Mouse (Mus musculus): ENCODE results near the gene Paqr8. TPM values are rescaled to one million over a fixed set of nuclear protein-coding genes. Genes with fewer than 3 reads are reported as not detected.

Paqr8 gene
- polyA plus RNA-seq, 1 experiment from 2014 or later, result 0.33 TPM

GRCm38 (mm10) chr1:20973389-20973788, 83.0 kb downstream of the Paqr8 start:
- Histone ChIP-seq H3K9me3 (replicated peaks; ENCODE audit: control insufficient read depth, low read length) (no peaks in the 10 kb centered on the region), H3K4me2 (ENCODE audit: low read depth, low read length) (no peak overlapping the region), H3K4me3 (ENCODE audit: low read depth, low read length) (no peak overlapping the region), H3K27ac (ENCODE audit: low read length) (no peak overlapping the region), H3K36me3 (ENCODE audit: control insufficient read depth, insufficient read depth) (no peaks in the 10 kb centered on the region), H3K27me3 (ENCODE audit: control insufficient read depth, insufficient read depth, low read depth, low read length) (no peaks in the 10 kb centered on the region), H3K4me1 (ENCODE audit: control insufficient read depth, low read depth, low read length) (no peaks in the 10 kb centered on the region), H3K9ac (ENCODE audit: low read depth, low read length) (no peak overlapping the region)
- no peak for ATAC-seq (ENCODE audit: low read depth)
- WGBS (ENCODE audit: insufficient replicate concordance), result 32% methylated on average over 6 of the region's 6 CpGs

DNA sequence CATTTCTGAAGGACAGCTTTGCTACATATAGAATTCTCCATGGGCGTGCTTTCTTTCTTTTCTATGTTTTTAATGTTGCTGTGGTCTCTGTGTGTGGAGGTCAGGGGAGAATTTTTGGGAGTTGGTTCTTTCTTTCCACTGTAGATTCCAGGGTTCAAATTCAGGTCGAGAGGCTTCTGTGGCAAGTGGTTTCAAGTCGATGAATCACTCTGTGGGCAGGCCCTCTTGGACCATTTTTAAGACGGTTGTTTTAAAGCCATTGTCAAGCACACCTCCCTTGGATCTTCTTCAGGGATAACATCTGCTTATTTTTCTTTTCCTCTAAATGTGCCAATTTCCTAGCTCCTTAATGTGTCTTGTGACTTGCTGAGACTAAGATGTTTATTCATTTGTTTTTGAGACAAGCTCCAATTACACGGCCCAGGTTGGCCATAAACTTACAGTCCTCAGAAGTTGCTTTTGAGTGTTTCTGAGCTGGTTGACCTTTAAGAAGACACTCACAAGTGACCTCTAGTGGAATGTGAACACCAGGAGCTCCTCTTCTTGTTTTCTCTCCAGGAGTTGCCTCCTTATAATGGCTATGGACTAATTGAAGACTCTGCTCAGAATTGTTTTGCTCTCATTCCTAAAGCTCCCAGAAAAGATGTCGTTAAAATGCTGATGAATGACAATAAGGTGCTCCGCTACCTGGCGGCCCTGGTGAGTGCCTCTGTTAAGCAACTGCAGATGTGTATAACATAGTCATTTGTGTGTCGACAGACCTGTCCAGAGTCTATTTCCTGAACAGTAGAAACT, 84.1 kb downstream of the Paqr8 start:
- ATAC-seq (ENCODE audit: low read depth), result no peak
- no peaks in the 10 kb centered on the region for H3K36me3 ChIP-seq (ENCODE audit: control insufficient read depth, insufficient read depth)
- H3K27ac ChIP-seq (ENCODE audit: low read length), result no peak overlapping the region
- H3K4me2 ChIP-seq (ENCODE audit: low read depth, low read length), result no peak overlapping the region
- no peaks in the 10 kb centered on the region for H3K27me3 ChIP-seq (ENCODE audit: control insufficient read depth, insufficient read depth, low read depth, low read length)
- 58% methylated on average over 9 of the region's 9 CpGs for WGBS (ENCODE audit: insufficient replicate concordance)
- no peaks in the 10 kb centered on the region for H3K9me3 ChIP-seq (replicated peaks; ENCODE audit: control insufficient read depth, low read length)
- H3K4me3 ChIP-seq (ENCODE audit: low read depth, low read length), result no peak overlapping the region
- H3K4me1 ChIP-seq (ENCODE audit: control insufficient read depth, low read depth, low read length), result no peaks in the 10 kb centered on the region
- H3K9ac ChIP-seq (ENCODE audit: low read depth, low read length), result no peak overlapping the region

DNA sequence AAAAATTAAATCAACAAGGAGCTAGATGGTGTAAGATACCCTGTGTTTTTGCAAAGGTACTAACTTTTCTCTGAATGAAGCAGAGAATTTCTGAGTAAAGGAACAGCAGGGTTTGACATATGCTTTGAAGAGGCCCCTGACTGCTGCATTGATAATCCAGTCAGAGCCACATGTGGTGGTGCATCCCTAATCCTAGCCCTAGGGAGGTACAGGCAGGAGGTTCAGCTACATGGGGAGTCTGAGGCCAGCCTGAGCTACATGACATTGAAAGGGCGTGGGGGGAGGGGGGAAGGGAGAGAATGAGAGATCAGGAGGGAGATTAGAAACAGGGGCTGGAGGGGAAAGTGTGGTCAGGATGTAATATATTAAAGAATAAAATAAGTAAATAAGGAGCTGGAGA, 90.1 kb downstream of the Paqr8 start:
- no peak overlapping the region for H3K4me2 ChIP-seq (ENCODE audit: low read depth, low read length)
- no peak overlapping the region for H3K27ac ChIP-seq (ENCODE audit: low read length)
- H3K4me1 ChIP-seq (ENCODE audit: control insufficient read depth, low read depth, low read length), result no peaks in the 10 kb centered on the region
- no peaks in the 10 kb centered on the region for H3K9me3 ChIP-seq (replicated peaks; ENCODE audit: control insufficient read depth, low read length)
- no peaks in the 10 kb centered on the region for H3K36me3 ChIP-seq (ENCODE audit: control insufficient read depth, insufficient read depth)
- H3K9ac ChIP-seq (ENCODE audit: low read depth, low read length), result no peak overlapping the region
- 46% methylated on average over 1 of the region's 1 CpGs for WGBS (ENCODE audit: insufficient replicate concordance)
- H3K4me3 ChIP-seq (ENCODE audit: low read depth, low read length), result no peak overlapping the region
- H3K27me3 ChIP-seq (ENCODE audit: control insufficient read depth, insufficient read depth, low read depth, low read length), result no peaks in the 10 kb centered on the region
- no peak for ATAC-seq (ENCODE audit: low read depth)

DNA sequence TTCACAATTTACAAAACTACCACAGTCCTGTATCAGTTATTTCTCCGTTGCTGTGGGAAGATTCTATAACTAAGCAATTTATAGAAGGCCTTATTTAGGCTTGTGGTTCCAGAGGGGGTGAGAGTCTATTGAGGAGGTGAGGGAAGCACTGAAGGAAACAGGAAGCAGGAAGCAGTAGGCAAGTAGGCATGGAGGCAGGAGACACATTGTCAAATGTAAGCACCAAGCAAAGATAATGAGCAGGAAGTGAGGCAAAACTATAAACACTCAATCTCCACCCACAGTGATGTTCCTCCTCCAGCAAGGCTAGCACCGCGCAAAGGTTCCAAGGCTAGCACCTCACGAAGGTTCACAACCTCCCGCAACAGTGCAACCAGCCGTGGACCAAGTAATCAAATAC, 91.4 kb downstream of the Paqr8 start:
- WGBS (ENCODE audit: insufficient replicate concordance), result 60% methylated on average over 6 of the region's 6 CpGs
- Histone ChIP-seq H3K4me1 (ENCODE audit: control insufficient read depth, low read depth, low read length) (no peaks in the 10 kb centered on the region), H3K9ac (ENCODE audit: low read depth, low read length) (no peak overlapping the region), H3K27me3 (ENCODE audit: control insufficient read depth, insufficient read depth, low read depth, low read length) (no peaks in the 10 kb centered on the region), H3K4me3 (ENCODE audit: low read depth, low read length) (no peak overlapping the region), H3K27ac (ENCODE audit: low read length) (no peak overlapping the region), H3K4me2 (ENCODE audit: low read depth, low read length) (no peak overlapping the region), H3K36me3 (ENCODE audit: control insufficient read depth, insufficient read depth) (no peaks in the 10 kb centered on the region), H3K9me3 (replicated peaks; ENCODE audit: control insufficient read depth, low read length) (no peaks in the 10 kb centered on the region)
- ATAC-seq (ENCODE audit: low read depth), result no peak

- Histone ChIP-seq H3K27me3 (ENCODE audit: control insufficient read depth, insufficient read depth, low read depth, low read length) (no peaks in the 10 kb centered on the region), H3K27ac (ENCODE audit: low read length) (no peak overlapping the region), H3K4me2 (ENCODE audit: low read depth, low read length) (no peak overlapping the region), H3K9ac (ENCODE audit: low read depth, low read length) (no peak overlapping the region), H3K4me3 (ENCODE audit: low read depth, low read length) (no peak overlapping the region), H3K9me3 (replicated peaks; ENCODE audit: control insufficient read depth, low read length) (no peaks in the 10 kb centered on the region), H3K4me1 (ENCODE audit: control insufficient read depth, low read depth, low read length) (no peaks in the 10 kb centered on the region), H3K36me3 (ENCODE audit: control insufficient read depth, insufficient read depth) (no peaks in the 10 kb centered on the region)
- 41% methylated on average over 2 of the region's 2 CpGs for WGBS (ENCODE audit: insufficient replicate concordance)
- ATAC-seq (ENCODE audit: low read depth), result no peak
These were observed 93.7 kb downstream of the Paqr8 start for GRCm38 (mm10) chr1:20984103-20984502.

GRCm38 (mm10) chr1:20984582-20984981, 94.2 kb downstream of the Paqr8 start:
- H3K4me2 ChIP-seq (ENCODE audit: low read depth, low read length), result no peak overlapping the region
- no peaks in the 10 kb centered on the region for H3K36me3 ChIP-seq (ENCODE audit: control insufficient read depth, insufficient read depth)
- H3K27ac ChIP-seq (ENCODE audit: low read length), result no peak overlapping the region
- H3K4me1 ChIP-seq (ENCODE audit: control insufficient read depth, low read depth, low read length), result no peaks in the 10 kb centered on the region
- H3K4me3 ChIP-seq (ENCODE audit: low read depth, low read length), result no peak overlapping the region
- no peaks in the 10 kb centered on the region for H3K9me3 ChIP-seq (replicated peaks; ENCODE audit: control insufficient read depth, low read length)
- no peaks in the 10 kb centered on the region for H3K27me3 ChIP-seq (ENCODE audit: control insufficient read depth, insufficient read depth, low read depth, low read length)
- WGBS (ENCODE audit: insufficient replicate concordance), result 54% methylated on average over 4 of the region's 4 CpGs
- no peak for ATAC-seq (ENCODE audit: low read depth)
- H3K9ac ChIP-seq (ENCODE audit: low read depth, low read length), result no peak overlapping the region

GRCm38 (mm10) chr1:20986378-20987056, 96.1 kb downstream of the Paqr8 start:
- Histone ChIP-seq H3K4me1 (ENCODE audit: control insufficient read depth, low read depth, low read length) (no peaks in the 10 kb centered on the region), H3K9ac (ENCODE audit: low read depth, low read length) (no peak overlapping the region), H3K9me3 (replicated peaks; ENCODE audit: control insufficient read depth, low read length) (no peaks in the 10 kb centered on the region), H3K27me3 (ENCODE audit: control insufficient read depth, insufficient read depth, low read depth, low read length) (no peaks in the 10 kb centered on the region), H3K4me3 (ENCODE audit: low read depth, low read length) (no peak overlapping the region), H3K4me2 (ENCODE audit: low read depth, low read length) (no peak overlapping the region), H3K36me3 (ENCODE audit: control insufficient read depth, insufficient read depth) (no peaks in the 10 kb centered on the region), H3K27ac (ENCODE audit: low read length) (no peak overlapping the region)
- ATAC-seq (ENCODE audit: low read depth), result no peak
- WGBS (ENCODE audit: insufficient replicate concordance), result 34% methylated on average over 10 of the region's 10 CpGs

Other genes with a start within 250 kb of the Paqr8 start
- gene Il17a, start 159.7 kb upstream of the Paqr8 start, polyA plus RNA-seq (2015; fragmentation: Nextera tagmentation; extraction: Ambion mirVana), result not detected in 2 replicates
- not detected in 2 replicates for gene Il17f, start 100.0 kb upstream of the Paqr8 start, polyA plus RNA-seq (2015; fragmentation: Nextera tagmentation; extraction: Ambion mirVana)
- gene Mcm3, start 70.3 kb upstream of the Paqr8 start, polyA plus RNA-seq (2015; fragmentation: Nextera tagmentation; extraction: Ambion mirVana), result 116 and 117 TPM in 2 replicates
- 0.33 and 0.39 TPM in 2 replicates for gene Efhc1, start 61.0 kb downstream of the Paqr8 start, polyA plus RNA-seq (2015; fragmentation: Nextera tagmentation; extraction: Ambion mirVana)
- gene Tram2, start 188.6 kb downstream of the Paqr8 start, polyA plus RNA-seq (2015; fragmentation: Nextera tagmentation; extraction: Ambion mirVana), result 1.4 and 2.0 TPM in 2 replicates